Mouse (Mus musculus) neural tube, embryonic 12.5 days (tissue): Measurements from ENCODE around the gene Sdcbp2. TPM values are rescaled to one million over a fixed set of nuclear protein-coding genes. Genes with fewer than 3 reads are reported as not detected.

Source experiments
- ATAC-seq: fragments of 200-750 bp; cut with Nextera tagmentation; 2 replicates; pipeline ENCODE4 v1.8.0; 2017; ENCODE audit warnings: low read depth, mild to moderate bottlenecking, moderate TSS enrichment, moderate library complexity; ENCODE audit not compliant: low FRiP score
- H3K27ac ChIP-seq: fragments of 300-500 bp; sonication (generic); 2 replicates; pipeline ENCODE4 v1.5.1; 2016
- H3K27me3 ChIP-seq: fragments of 300-500 bp; sonication (generic); replicated peaks from 2 replicates; pipeline ENCODE4 v1.6.1; 2016; ENCODE audit warnings: mild to moderate bottlenecking
- H3K36me3 ChIP-seq: fragments of 300-500 bp; sonication (generic); 2 replicates; pipeline ENCODE4 v1.6.1; 2016; ENCODE audit warnings: mild to moderate bottlenecking
- H3K4me1 ChIP-seq: fragments of 300-500 bp; sonication (generic); 2 replicates; pipeline ENCODE4 v1.6.1; 2016
- H3K4me2 ChIP-seq: fragments of 300-500 bp; sonication (generic); replicated peaks from 2 replicates; pipeline ENCODE4 v1.6.1; 2016; ENCODE audit warnings: mild to moderate bottlenecking
- H3K4me3 ChIP-seq: fragments of 300-500 bp; sonication (generic); 2 replicates; pipeline ENCODE4 v1.5.1; 2016
- H3K9ac ChIP-seq: fragments of 300-500 bp; sonication (generic); 2 replicates; pipeline ENCODE4 v1.6.1; 2016; ENCODE audit warnings: mild to moderate bottlenecking
- H3K9me3 ChIP-seq: fragments of 300-500 bp; sonication (generic); 2 replicates; pipeline ENCODE4 v1.6.1; 2016; ENCODE audit warnings: mild to moderate bottlenecking
- WGBS: fragments of 180-500 bp; shearing (Covaris S2); methylation state at CpG from one replicate; pipeline ENCODE4 v1.1.7; 2016; 5-methylcytosine and 5-hydroxymethylcytosine counted together
- polyA plus RNA-seq: library from polyadenylated mRNA; unstranded; fragments of >200 nt; fragmentation: Nextera tagmentation; extraction: Ambion mirVana; gene quantifications from 2 replicates; pipeline ENCODE4 v1.2.1, GENCODE M21; 2016

Sdcbp2 gene
- polyA plus RNA-seq, 1 experiment from 2014 or later: 1.2 TPM

- Histone ChIP-seq H3K9ac (peak overlapping the region; percentile 94), H3K4me1 (peaks cover 34% of the 10 kb centered on the region), H3K27me3 (no peaks in the 10 kb centered on the region), H3K9me3 (no peaks in the 10 kb centered on the region), H3K4me3 (peak overlapping the region; percentile 98), H3K4me2 (peak overlapping the region; percentile 82), H3K27ac (peak overlapping the region; percentile 81; the same call in 1 of the 2 replicates), H3K36me3 (peaks cover 31% of the 10 kb centered on the region)
- peak; percentile 22 for ATAC-seq
- WGBS: 2% methylated on average over 21 of the region's 21 CpGs
These were observed 29.1 kb upstream of the Sdcbp2 start for GRCm38 (mm10) chr2:151543063-151543895.

- no peak for ATAC-seq
- no peak overlapping the region for H3K4me3 ChIP-seq
- H3K9me3 ChIP-seq: no peaks in the 10 kb centered on the region
- peak overlapping the region; percentile 82 for H3K4me2 ChIP-seq
- peaks cover 41% of the 10 kb centered on the region for H3K36me3 ChIP-seq
- no peaks in the 10 kb centered on the region for H3K27me3 ChIP-seq
- 70% methylated on average over 6 of the region's 6 CpGs for WGBS
- peaks cover 34% of the 10 kb centered on the region for H3K4me1 ChIP-seq
- no peak overlapping the region for H3K27ac ChIP-seq
- no peak overlapping the region; the same call in 1 of the 2 replicates for H3K9ac ChIP-seq
These were observed 27.7 kb upstream of the Sdcbp2 start for GRCm38 (mm10) chr2:151544673-151545072.

DNA sequence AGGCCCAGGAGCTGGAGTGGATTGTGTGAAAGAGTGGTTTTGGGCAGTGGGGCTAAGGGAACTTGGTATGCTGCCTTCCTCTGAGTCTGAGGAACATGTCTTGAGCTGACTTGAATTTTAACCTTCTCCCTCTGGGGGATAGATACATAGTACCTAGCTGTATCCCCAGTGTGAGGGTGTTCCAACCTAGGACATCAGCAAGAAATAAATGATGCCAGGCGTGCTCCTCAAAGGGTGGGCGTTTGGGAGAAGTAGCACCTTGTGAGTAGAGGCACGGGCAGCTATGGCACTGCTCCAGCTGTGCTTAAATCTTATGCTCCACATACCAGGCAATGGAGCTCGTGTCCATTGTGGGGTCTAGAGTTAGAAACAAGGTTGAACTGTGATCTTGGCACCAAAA lies 25.9 kb upstream of the Sdcbp2 start:
- Histone ChIP-seq H3K36me3 (peaks cover 56% of the 10 kb centered on the region), H3K9ac (no peak overlapping the region), H3K4me3 (no peak overlapping the region), H3K27me3 (no peaks in the 10 kb centered on the region), H3K4me2 (no peak overlapping the region), H3K9me3 (no peaks in the 10 kb centered on the region), H3K27ac (no peak overlapping the region), H3K4me1 (peaks cover 31% of the 10 kb centered on the region)
- WGBS: 96% methylated on average over 4 of the region's 4 CpGs
- no peak for ATAC-seq

- H3K9me3 ChIP-seq: no peaks in the 10 kb centered on the region
- H3K4me3 ChIP-seq: no peak overlapping the region
- no peak overlapping the region for H3K4me2 ChIP-seq
- no peak for ATAC-seq
- H3K9ac ChIP-seq: no peak overlapping the region
- peaks cover 13% of the 10 kb centered on the region for H3K4me1 ChIP-seq
- no peak overlapping the region for H3K27ac ChIP-seq
- H3K27me3 ChIP-seq: no peaks in the 10 kb centered on the region
- WGBS: 90% methylated on average over 3 of the region's 3 CpGs
- H3K36me3 ChIP-seq: peaks cover 78% of the 10 kb centered on the region
These were observed 22.8 kb upstream of the Sdcbp2 start for GRCm38 (mm10) chr2:151549615-151550121.

- Histone ChIP-seq H3K4me3 (no peak overlapping the region), H3K27ac (no peak overlapping the region), H3K4me2 (no peak overlapping the region), H3K9ac (no peak overlapping the region), H3K4me1 (no peaks in the 10 kb centered on the region), H3K27me3 (no peaks in the 10 kb centered on the region), H3K36me3 (peaks cover 49% of the 10 kb centered on the region), H3K9me3 (no peaks in the 10 kb centered on the region)
- WGBS: 89% methylated on average over 7 of the region's 7 CpGs
- no peak for ATAC-seq
These were observed 9.2 kb upstream of the Sdcbp2 start for GRCm38 (mm10) chr2:151562930-151563921.

DNA sequence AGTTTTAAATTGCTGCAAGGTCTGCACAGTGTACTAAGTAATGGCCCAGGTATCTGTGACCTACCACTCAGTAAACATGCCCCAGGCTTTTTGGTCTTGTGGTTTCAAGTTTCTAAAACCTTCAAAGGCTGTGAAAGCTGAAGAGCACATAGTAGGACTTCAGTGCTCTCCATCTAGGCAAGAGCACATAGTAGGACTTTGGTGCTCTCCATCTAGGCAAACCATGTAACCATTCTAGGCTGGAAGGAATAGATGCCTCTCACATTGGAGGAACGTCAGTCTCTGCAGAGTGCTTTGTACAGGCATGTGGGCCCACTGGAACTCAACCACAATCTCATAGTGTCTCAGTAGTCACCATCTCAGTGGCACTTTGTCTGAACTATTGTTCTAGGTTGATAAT lies 8.4 kb upstream of the Sdcbp2 start:
- Histone ChIP-seq H3K27ac (no peak overlapping the region), H3K9me3 (no peaks in the 10 kb centered on the region), H3K36me3 (peaks cover 45% of the 10 kb centered on the region), H3K4me2 (no peak overlapping the region), H3K27me3 (no peaks in the 10 kb centered on the region), H3K4me1 (no peaks in the 10 kb centered on the region), H3K4me3 (no peak overlapping the region), H3K9ac (no peak overlapping the region)
- 95% methylated on average over 1 of the region's 1 CpGs for WGBS
- ATAC-seq: no peak

GRCm38 (mm10) chr2:151564986-151565385 lies 7.4 kb upstream of the Sdcbp2 start:
- Histone ChIP-seq H3K4me2 (no peak overlapping the region), H3K36me3 (peaks cover 35% of the 10 kb centered on the region), H3K27me3 (no peaks in the 10 kb centered on the region), H3K4me1 (no peaks in the 10 kb centered on the region), H3K4me3 (no peak overlapping the region), H3K9ac (no peak overlapping the region), H3K9me3 (no peaks in the 10 kb centered on the region), H3K27ac (no peak overlapping the region)
- 79% methylated on average over 3 of the region's 3 CpGs for WGBS
- no peak for ATAC-seq

DNA sequence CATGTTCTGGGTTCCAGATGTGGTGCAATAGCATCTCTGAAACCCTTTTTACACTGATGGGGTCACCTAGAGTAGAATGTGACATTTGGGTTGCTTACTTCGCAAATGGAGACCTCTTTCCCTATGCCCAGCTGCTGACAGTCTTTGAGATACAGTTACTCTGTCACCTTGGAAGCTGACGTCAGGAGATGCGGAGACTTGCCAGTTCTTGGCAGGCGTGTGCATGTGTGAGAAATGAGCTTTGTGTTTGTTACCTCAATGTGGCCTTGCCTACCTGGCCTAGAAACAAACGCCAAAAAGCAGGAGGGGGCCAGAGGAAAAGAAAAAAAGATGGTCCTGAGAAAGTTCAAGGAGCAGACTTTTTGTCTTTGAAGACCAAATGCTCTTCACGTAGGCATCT lies 5.6 kb upstream of the Sdcbp2 start:
- Histone ChIP-seq H3K9me3 (no peaks in the 10 kb centered on the region), H3K4me1 (no peaks in the 10 kb centered on the region), H3K36me3 (peaks cover 22% of the 10 kb centered on the region), H3K9ac (no peak overlapping the region), H3K4me3 (no peak overlapping the region), H3K4me2 (no peak overlapping the region), H3K27ac (no peak overlapping the region), H3K27me3 (no peaks in the 10 kb centered on the region)
- ATAC-seq: no peak
- 91% methylated on average over 6 of the region's 6 CpGs for WGBS

GRCm38 (mm10) chr2:151569452-151569851 lies 3.0 kb upstream of the Sdcbp2 start:
- WGBS: 88% methylated on average over 2 of the region's 2 CpGs
- H3K9me3 ChIP-seq: no peaks in the 10 kb centered on the region

DNA sequence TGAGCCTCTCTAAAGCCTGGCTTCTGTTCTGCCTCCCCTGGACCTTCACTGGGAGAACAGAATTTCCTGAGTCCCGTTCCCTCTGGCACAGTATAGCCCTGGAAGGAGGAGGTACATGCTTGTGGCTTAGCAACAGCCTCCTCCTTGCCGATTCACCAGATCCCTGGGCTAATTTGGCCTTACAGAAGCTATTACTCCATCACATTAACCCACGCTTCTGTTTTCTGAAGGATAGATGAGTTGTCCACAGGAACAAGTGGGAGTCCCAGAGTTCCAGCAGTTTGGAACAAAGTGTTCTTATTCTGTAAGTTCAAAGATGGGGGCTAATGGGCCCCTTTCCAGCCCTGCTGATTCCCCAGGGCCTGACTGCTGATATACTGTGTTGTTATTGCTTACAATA lies 1.2 kb downstream of the Sdcbp2 start:
- H3K4me2 ChIP-seq: no peak overlapping the region
- WGBS: 64% methylated on average over 3 of the region's 3 CpGs
- peaks cover 11% of the 10 kb centered on the region for H3K4me1 ChIP-seq
- no peak overlapping the region for H3K9ac ChIP-seq
- H3K4me3 ChIP-seq: no peak overlapping the region
- no peaks in the 10 kb centered on the region for H3K27me3 ChIP-seq
- no peak for ATAC-seq
- H3K27ac ChIP-seq: no peak overlapping the region
- no peaks in the 10 kb centered on the region for H3K36me3 ChIP-seq
- H3K9me3 ChIP-seq: no peaks in the 10 kb centered on the region

More at GRCm38 (mm10) chr2:151569452-151569851, 3.0 kb upstream of the Sdcbp2 start:
- peaks cover 5% of the 10 kb centered on the region; the same call in 1 of the 2 replicates for H3K36me3 ChIP-seq
- H3K9ac ChIP-seq: no peak overlapping the region
- H3K4me3 ChIP-seq: no peak overlapping the region
- no peak for ATAC-seq
- H3K27ac ChIP-seq: no peak overlapping the region
- H3K27me3 ChIP-seq: no peaks in the 10 kb centered on the region
- H3K4me1 ChIP-seq: no peaks in the 10 kb centered on the region
- H3K4me2 ChIP-seq: no peak overlapping the region

- WGBS: 54% methylated on average over 5 of the region's 5 CpGs
- Histone ChIP-seq H3K27me3 (no peaks in the 10 kb centered on the region), H3K27ac (no peak overlapping the region), H3K4me2 (no peak overlapping the region), H3K36me3 (no peaks in the 10 kb centered on the region), H3K4me3 (no peak overlapping the region), H3K4me1 (peaks cover 11% of the 10 kb centered on the region), H3K9me3 (no peaks in the 10 kb centered on the region), H3K9ac (no peak overlapping the region)
- no peak for ATAC-seq
These were observed 2.2 kb downstream of the Sdcbp2 start for GRCm38 (mm10) chr2:151574607-151575006.
